Mouse (Mus musculus) 416B (cell line): Measurements from ENCODE around the gene Tnp2.
"Not testable (repeated sequence)": the region's sequence is repeated elsewhere in the genome, so short reads cannot be mapped to it uniquely, and the experiment has no call there.

Source experiments
- DNase-seq: peaks from one replicate; pipeline ENCODE4 v3.0.0; 2011; ENCODE audit warnings: low read depth

The Tnp2 gene

DNA sequence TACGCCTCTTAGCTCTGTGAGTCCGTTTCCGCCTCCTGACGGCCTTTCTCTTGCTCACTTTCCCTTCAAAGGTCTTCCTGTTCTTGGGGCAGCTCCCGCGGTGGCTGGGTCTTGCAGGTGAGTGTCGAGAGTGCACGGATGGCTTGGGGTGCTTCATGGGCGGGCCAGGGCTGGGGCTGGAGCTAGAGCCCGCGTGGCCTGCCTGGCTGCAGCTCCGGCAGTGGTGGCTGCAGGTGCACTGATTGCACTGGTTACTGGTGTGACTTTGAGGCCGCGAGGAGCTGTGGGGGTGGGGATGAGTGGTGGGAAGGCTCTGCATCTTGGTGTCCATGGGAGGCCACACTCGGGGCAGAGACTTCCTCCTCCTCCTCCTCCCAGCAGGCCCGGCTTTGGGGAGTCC lies at the start of gene Tnp2:
Tnp2 (minus strand) TSS at position 390 of the 400 bp plus-strand sequence.
- no peak for DNase-seq

DNA sequence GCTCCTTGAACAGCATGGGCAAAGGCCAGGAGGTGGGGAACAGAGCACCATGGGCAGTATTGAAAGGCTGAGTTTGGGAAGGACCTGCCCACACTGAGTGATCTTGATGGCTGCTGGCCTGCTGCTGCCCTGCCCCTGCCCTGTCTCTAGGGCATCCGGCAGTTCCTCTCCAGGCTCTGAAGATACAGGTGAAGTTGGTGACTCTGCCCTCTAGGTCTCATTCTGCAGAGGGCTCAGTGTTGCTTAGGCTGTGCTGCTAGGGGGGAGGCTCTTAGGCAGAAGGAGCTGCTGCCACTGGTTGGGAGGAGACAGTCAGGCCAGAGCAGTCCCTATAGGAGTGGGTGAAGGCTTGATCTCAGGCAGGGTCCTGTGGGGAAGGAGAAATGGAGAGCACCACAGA lies 49.4 kb upstream of the Tnp2 start:
- no peak for DNase-seq

DNA sequence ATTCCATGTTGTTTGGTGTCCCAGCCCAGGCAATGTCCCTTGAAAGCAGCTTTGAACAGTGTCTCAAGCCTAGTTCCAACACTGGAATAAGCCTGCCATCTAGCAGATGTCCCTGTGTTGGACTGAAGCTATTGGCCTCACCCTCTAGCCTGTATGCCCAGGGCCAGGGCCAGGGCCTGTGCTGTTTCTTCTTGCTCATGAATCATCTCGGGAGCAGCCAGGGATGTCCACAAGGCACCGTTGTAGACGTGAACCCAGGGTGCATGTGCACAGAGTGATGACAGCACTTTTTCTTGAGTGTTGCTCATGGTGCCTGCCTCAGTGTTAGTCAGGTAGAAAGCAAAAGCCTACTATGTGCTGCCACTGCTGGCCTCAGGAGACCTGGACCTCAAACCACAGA lies 48.8 kb upstream of the Tnp2 start:
- no peak for DNase-seq

DNA sequence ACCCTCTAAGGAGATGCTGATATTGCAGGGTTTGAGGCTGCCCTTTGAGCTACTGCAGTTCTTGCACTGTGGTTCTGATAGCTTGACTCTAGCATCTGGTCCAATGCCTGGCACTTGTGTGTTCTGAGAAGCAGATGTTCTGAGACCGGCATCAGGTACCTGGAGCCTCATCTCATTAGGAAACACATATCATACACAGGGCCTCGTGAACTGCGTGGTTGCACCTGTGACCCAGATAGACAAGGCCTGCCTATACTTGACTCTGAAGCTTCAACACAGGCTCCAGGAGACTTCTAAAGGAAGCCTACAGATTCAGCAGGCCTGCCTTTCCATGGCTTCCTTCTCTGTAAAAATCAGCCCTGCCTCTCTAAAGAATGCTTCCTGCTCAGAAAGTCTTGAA lies 47.9 kb upstream of the Tnp2 start:
- DNase-seq = no peak

DNA sequence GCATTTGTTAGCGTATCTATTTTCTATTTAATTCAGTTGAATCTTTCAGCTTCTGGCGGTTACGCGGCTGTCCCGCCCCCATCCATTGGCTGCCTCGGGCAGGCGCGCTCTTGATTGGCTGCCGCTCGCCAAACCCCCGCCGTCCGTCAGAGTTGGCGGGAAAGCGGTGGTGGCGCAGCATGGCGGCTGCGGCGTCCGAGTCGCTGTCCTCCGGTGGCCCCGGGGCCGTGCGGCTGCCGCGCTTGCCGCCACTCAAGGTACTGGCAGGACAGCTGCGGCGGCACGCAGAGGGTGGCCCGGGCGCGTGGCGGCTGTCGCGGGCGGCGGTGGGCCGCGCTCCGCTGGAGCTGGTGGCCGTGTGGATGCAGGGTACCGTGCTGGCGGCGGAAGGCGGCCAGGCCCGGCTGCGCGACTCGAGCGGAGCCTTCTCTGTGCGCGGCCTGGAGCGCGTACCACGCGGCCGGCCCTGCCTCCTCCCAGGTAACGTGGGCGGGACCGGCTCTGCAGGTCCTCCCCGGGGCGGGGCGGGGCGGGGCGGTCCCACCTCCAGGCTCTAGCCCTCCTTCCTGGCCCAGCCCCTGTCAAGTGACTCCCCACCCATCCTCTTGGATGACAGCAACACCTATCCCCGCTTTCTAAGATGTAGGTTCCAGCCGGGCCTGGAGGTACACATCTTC lies 46.6 kb upstream of the Tnp2 start, which contains the start of gene Rmi2:
Rmi2 (plus strand) TSS at position 149 of the 677 bp plus-strand sequence.
- peak; percentile 84 for DNase-seq

DNA sequence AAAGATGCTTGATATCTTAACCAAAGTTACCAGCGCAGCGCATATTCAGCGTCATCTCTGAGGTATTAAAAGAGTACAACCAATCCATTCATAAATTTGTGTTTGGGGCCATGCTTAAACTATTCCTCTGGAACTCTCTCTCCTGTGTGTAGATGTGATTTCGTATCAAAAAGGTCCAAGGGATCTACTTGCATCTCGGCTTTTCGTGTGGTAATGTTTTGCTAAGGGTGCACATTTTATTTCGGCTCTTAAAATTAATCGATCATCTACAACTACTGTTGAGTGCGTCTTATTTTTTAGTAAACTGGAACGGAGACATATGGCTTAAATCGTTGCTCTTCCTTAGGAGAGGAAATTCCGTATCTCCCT lies 46.1 kb upstream of the Tnp2 start:
- no peak for DNase-seq

DNA sequence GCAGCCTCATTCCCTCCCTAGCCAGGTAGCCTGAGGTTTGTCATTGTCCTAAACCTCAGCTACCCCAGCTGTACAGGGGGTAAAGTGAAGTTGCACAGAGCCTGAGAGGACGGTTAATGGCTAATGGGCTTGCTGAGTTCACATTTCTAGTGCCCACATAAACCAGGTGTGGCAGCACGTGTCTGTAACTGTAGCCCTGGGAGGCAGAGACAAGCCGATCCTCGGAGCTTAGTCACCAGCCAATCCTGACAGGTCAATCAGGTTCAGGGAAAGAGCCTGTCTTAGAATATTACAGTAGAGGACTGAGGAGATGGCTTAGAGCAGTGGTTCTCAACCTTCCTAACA lies 40.0 kb upstream of the Tnp2 start:
- no peak for DNase-seq

DNA sequence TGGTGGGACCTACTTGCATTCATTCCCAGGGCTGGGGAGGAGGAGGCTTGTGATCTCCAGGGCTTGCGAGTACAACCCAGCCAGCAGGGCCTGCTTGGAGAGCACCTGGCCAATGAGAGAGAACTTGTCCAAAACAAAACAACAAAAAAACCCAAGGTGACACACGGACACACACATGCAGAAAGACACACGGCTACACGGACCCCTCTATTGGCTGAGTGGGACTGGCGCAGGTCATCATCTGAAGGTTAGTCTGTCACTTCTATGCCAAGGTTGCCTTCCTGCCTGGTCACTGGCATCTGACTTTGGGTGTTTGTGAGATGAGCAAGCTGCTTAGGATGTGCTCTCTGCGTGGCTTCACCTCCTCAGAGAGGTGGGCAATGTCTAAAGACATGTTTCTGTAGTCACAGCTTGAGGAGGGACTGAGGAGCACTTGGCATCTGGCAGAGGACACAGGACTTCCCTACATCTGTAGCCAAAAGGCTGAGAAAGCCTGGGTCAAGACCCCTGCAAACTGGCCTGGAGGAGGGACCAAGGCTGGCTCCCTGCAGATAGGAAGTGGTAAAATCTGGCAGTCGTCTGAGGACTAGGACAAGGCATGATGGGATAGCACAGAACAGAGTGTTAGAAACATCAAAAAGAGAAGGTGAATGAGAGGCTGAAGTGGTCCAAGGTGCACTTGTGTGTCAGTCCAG lies 39.5 kb upstream of the Tnp2 start:
- no peak for DNase-seq

DNA sequence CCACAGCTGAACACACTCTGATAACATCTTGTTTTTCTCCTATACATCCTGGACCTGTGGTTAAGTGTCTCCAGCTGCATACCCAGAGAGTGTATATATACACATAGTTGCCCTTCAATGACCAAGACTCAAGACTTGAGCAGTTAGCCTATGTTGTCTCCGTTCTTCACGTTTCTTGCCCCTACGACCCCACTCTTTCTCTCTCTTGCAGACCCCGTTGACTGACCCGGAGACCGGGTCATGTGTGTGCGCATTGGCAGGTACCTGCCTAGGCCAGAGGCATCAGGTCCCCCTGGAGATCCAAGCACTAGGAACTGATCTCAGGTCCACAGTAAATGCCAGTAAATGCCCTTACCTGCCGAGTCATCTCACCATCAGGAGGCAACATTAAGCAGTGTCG lies 38.8 kb upstream of the Tnp2 start:
- DNase-seq = no peak

DNA sequence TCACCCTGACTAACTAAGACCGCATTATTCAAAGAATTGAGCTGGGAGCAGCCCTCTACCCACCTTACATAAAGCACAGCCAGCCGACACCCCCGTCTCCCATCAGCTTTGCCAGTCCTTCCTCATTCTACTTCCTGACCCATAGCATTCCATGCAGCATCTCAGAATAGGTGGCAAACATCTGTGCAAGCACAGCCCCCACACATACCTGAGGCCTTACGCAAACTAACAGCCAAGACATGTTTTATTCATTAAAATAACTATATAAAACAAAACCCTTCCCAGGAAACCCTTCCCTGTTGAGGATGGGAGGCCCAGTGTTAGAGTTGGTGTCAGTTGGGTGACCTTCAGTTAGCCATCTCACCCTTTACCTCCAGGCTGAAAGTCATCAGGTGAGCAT lies 37.4 kb upstream of the Tnp2 start:
- DNase-seq = no peak

DNA sequence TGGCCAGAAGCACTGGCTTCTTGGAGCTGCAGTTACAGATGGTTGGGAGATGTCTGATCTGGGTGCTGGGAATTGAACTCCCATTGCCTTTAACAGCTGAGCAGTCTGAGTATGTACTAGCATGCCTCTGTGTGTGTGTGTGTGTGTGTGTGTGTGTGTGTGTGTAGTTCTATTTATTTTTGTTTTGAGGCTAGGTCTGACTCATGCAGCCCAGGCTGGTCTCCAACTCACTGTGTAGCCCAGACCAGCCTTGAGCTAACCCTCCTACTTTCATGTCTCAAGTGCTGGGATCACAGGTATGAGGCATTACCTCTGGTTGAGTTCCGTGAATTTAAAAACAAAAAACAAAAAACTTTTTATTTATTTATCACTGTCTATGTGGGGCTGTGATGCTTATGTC lies 36.1 kb upstream of the Tnp2 start:
- DNase-seq = no peak

DNA sequence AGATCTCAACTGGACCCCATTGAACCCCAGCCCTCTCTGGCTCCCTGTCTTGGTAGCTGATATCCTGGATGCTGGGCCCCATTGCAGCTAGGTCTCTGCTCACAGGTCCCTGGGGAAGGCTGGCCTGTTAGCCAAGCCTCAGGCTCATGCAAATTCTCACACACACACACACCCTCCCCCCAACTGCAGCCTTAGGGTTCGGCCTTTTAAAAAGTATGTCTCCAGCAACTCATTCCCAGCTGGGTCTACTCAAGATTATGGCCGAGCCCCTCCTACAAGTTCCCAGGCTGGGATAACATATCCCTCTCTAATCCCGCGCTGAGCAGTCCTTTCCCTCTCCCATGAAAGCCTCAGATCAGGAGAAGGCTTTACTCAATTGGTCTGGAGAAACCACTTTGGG lies 32.9 kb upstream of the Tnp2 start:
- DNase-seq = no peak

DNA sequence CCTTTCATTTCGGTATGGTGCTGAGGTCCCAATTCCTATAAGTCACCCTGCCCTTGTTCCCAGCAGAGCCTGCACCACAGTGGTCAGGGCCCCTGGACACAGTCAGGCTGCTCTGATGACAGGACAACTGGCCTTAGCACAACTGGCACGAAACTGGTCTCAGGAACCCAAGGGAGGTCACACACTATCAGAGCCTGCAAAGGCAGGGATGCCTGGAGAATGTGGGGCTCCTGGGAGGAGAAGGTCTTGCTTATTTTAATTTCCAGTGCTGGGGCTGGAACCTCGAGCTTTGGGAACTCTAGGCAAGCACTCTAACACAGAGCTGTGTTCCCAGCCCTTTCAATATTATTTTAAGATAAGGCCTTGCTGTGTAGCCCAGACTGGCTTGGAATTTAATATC lies 31.5 kb upstream of the Tnp2 start:
- DNase-seq = no peak

DNA sequence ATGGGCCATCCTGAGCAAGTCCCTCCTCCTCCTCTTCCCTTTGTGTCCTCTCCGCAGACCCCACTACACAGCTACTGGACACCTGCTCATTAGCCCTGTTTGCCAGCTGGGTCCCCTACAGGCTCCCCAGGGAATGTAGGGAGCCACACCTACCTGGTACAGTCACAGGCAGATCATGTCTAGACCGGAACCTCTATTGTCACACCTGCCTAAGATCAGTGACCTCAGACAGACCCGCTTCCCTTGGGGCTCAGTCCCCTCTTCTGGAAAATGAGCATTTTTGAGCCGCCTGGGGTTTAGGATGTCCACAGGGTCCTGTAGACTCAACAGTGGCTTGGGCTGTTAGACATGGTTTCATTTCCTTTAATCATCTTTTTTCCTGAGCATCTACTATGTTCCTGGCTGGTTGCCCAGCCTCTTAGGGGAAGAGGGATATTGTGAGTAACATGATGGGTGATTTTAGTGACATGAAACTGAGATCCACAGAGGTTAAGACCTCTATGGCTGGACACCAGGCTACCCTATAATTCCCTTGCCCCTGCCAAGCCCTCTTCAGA lies 30.2 kb upstream of the Tnp2 start:
- no peak for DNase-seq

DNA sequence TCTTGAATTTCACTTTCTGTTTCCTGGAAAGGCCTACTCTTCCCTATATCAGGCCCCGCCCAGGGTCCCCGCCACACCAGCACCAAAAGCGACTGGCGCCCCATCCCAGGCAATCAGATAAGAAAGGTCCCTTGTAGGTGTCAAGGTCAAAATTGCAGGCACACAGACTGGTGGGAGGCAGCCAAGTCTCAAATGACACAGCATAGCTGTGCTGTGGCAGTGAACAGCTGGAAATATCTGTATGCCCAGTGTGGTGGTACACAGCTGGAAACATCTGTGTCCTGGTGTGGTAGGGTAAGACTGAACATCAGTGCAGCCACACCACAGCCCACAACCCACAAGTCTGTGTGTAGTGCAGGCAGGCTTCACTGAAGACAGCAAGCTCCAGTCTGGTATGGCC lies 26.4 kb upstream of the Tnp2 start:
- DNase-seq = peak; percentile 85

DNA sequence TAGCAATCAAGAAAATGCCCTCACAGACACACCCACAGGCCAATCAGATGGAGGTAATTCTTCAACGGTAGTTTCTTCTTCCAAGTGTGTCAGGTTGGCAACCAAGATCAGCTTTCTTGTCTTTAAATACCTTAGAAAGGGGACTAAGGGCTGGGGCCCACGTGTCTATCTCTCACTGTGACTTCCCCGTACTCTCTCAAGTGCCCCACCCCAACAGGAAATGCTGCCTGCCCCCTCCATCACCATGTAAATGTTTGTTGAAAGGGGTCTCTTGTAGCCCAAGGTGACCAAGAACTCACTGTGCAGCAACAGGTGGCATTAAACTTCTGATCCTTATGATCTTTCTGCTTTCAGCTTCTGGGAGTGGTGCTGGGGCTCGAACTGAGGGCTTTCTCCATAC lies 25.3 kb upstream of the Tnp2 start:
- DNase-seq = no peak

DNA sequence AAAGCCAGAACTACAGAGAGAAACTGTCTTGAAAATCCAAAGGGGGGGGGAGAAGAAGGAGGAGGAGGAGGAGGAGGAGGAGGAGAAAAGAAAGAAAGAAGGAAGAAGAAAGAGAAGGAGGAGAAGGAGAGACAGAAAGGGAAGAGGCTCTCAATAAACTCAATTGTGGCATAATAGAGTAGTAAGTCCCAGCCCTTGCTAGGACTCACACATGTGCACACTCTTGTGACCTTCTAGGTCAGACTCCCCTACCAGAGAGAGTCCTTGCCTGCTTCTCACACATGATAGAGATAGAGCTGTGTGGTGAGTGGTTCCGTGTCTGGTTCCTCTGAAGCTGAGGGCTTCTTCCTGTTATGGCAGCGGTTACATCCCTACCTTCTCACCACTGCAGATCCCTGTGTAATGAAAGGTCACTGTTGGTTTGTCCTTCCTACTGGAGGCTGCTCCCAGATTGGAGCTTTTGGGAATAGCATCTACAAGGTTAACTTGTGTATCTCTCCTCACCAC lies 24.5 kb upstream of the Tnp2 start, which contains the start of gene Gm11172:
Gm11172 (plus strand) TSS at position 51 of the 507 bp plus-strand sequence.
- DNase-seq = no peak

DNA sequence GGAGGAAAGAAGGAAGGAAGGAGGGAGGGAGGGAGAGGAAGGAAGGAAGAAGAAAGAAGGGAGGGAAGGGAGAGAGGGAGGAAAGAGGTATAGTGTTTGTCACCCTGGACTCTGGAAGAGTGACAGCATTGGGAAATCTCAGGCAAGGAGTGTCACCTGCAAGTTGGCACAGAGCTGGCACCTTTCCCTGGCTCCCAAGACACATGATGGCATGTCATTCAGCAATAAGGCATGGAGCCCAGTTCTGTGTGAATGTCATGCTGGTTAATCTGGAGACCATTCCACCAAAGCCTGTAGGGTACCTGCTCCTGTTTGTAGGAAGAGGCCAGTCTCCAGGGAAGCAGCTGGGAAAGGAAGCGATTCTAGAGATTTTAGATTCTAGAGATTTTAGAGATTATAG lies 21.9 kb upstream of the Tnp2 start:
- no peak for DNase-seq

DNA sequence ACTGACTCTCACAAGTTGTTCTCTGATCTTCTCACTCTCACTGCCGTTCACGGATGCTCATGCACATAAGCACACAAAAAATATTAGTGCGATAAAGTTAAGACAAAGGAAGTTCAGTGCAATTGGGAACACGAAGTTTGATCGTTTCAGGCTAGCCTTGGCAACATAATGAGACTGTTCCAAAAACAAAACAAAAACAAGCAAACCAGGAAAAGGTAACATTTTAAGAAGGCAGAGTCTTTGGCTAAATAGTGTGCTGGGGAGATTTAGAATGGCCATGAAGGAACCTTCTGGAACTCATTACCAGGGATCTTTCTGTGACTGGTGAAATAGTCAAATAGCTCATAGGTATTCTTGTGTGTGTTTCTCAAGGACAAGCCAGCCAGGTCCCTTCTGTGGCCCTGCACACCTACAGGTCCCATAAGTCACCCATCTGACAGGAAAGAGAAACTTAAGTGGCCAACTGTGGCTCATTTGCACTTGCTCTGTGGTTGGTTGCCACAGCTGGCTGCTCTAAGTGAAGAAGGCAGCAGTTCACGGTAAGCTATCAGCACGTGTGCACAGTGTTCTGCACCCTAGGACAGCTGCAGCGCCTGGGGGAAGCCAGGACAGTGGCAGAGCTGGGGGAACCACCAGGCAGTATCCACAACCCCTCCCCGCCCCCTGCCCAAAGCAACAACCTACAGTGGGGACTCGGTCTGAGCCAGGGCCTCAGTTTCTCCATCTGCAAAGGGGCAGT lies 17.5 kb upstream of the Tnp2 start, which contains the start of gene Prm1:
Prm1 (minus strand) TSS at position 51 of the 739 bp plus-strand sequence.
- no peak for DNase-seq

DNA sequence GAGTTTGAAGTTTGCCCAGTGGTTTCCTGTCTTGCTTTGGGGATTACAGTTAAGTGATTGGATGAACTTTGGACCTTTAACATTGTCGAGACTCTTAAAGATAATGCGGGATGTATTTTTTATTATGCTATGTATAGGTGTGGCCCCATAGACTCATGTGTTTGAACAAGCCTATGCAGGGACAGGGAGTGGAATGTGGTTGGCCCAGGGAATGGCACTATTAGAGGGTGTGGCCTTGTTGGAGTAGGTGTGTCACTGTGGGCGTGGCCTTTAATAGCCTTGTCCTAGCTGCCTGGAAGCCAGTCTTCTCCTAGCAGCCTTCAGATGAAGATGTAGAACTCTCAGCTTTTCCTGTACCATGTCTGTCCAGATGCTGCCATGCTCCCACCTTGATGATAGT lies 14.0 kb upstream of the Tnp2 start:
- DNase-seq = not testable (repeated sequence)

DNA sequence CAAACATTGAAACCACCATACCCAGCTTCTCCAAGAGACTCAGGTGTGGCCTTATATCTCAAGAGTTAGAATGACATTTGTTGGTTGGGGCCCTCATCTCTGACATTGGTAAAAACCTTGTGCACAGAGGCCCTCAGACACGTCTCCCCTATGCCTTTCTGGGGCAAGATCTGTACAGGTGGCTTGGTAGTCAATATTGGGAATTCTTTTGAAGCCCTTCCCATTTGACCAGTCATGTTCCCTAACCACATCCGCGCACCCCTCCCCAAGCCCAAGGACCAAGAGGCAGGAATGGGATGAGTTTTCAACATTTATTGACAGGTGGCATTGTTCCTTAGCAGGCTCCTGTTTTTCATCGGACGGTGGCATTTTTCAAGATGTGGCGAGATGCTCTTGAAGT lies 7.6 kb upstream of the Tnp2 start, which contains the start of gene Prm2:
Prm2 (minus strand) TSS at position 101 of the 400 bp plus-strand sequence.
- no peak for DNase-seq

DNA sequence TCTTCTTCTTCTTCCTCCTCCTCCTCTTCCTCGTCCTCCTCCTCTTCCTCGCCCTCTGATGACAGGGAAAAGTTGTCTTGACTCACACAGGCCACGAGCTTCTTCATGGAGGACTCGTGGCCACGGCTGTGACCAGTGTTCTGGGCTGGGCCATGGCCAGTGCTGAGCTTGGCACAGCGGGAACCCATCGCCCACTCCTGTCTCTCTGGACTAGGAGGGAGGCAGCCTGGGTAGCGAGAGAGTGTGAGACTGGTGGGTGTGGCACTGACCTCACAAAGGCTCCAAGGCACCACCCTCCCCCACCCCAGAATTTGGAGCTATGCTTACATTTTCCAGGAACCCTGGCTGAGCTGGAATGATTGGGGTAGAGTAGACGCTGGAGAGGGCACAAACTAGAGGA lies 2.2 kb upstream of the Tnp2 start, which contains the start of gene Prm3:
Prm3 (minus strand) TSS at position 213 of the 400 bp plus-strand sequence.
- DNase-seq = no peak
